Mouse (Mus musculus): Measurements from ENCODE around the gene Fam131a. TPM values are rescaled to one million over a fixed set of nuclear protein-coding genes. Genes with fewer than 3 reads are reported as not detected.
"Not testable (repeated sequence)": the region's sequence is repeated elsewhere in the genome, so short reads cannot be mapped to it uniquely, and the experiment has no call there.

Fam131a gene
- total RNA-seq (2021) = 10 to 100 TPM; 28.7 to 34.5 TPM
- long read RNA-seq, experiment 1, transcript Fam131a-201 (6 exons, 2,432 nt) = major isoform, 27 of 48 reads
- long read RNA-seq, experiment 1, partial matches to known transcripts = 0 of 48 reads
- long read RNA-seq, experiment 1, other reads (novel, unspliced or antisense) = 17 of 48 reads
- long read RNA-seq, experiment 2, transcript Fam131a-201 (6 exons, 2,432 nt) = major isoform, 29 of 51 reads
- long read RNA-seq, experiment 2, transcript Fam131a-205 (7 exons, 962 nt) = minor isoform, 5 of 51 reads
- long read RNA-seq, experiment 2, partial matches to known transcripts = 16 of 51 reads
- long read RNA-seq, experiment 2, other reads (novel, unspliced or antisense) = 1 of 51 reads

DNA sequence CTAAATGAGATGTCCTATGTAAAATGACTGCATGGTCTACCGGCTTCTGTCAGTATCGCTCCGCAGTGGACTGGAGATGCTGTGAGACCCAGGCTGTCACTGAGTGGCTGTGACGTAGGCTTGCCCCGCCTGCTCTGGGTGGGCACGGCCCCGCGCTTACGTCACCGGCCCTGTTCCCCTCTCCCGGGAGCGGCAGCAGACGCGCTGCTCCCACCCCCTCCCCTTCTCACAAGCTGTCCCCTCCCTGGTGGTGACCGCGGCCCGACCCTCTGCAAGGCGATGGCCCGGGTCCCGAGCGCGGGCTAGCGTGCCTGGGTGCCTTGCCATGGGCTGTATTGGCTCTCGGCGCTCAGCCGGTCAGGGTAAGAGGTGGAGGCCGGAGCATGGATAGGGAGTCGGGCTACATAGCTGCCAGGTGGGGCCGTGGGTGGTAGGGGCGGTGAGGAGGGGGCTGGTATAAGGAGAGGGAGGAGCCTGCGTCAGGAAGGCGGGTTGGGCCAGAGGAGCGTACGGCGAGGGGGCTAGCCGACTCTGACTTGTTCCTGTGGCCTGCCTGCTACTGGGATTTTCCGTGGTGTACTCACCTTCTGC is at the start of gene Fam131a:
Gene Fam131a, plus strand, starts transcription at position 131 of the 591 bp plus-strand sequence.
- DNase-seq = peak; percentile 90
- intact Hi-C loops (cut with DNase I; ENCODE audit: low total_unique reads) = no loop called here

- no peak for DNase-seq
- intact Hi-C loops (cut with DNase I; ENCODE audit: low total_unique reads) = loop anchor here (5.0 kb wide), 1 partner anchor 137 kb away; no protein-coding TSS in a partner anchor
Observed at GRCm38 (mm10) chr16:20643911-20644310, 49.1 kb upstream of the Fam131a start.

- DNase-seq = peak; percentile 97
- intact Hi-C loops (cut with DNase I; ENCODE audit: low total_unique reads) = no loop called here
Observed at GRCm38 (mm10) chr16:20651076-20651946, 41.7 kb upstream of the Fam131a start, which contains the start of gene Psmd2. Gene Psmd2, plus strand, starts transcription at chr16:20651652.

DNA sequence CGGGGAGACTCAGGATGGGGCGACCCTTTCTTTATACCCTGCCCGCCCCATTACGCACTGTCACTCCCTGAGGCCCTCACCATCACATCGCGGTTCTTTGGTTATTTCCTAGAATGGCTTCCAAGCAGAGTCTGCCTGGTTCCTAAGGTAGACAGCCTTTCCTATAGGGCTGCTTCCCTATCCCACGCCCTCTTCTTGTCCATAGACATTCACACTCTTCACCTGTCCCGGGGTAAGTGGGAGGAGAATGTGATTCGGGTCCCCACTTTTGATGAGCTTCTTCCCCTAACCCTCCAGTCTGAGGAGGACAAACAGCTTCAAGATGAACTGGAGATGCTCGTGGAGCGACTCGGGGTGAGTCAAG is 41.1 kb upstream of the Fam131a start:
- DNase-seq = no peak
- intact Hi-C loops (cut with DNase I; ENCODE audit: low total_unique reads) = no loop called here

DNA sequence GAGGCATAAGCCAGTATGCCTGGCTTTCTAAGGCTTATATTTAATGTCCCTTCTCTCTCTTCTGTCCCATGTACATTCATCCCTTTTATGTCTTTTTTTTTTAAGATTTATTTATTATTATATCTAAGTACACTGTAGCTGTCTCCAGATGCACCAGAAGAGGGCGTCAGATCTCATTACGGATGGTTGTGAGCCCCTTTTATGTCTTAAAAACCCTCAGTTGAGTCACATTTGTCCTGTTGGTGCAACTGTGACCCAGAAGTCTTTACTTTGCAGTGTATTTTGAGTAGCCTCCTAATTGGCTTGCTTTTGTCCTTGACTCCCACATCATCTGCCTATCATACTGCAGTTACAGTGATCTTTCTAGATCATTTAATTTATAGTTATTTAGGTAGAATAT is 39.7 kb upstream of the Fam131a start:
- intact Hi-C loops (cut with DNase I; ENCODE audit: low total_unique reads) = no loop called here
- DNase-seq = no peak

GRCm38 (mm10) chr16:20657661-20658060 is 35.4 kb upstream of the Fam131a start:
- intact Hi-C loops (cut with DNase I; ENCODE audit: low total_unique reads) = no loop called here
- no peak for DNase-seq

DNA sequence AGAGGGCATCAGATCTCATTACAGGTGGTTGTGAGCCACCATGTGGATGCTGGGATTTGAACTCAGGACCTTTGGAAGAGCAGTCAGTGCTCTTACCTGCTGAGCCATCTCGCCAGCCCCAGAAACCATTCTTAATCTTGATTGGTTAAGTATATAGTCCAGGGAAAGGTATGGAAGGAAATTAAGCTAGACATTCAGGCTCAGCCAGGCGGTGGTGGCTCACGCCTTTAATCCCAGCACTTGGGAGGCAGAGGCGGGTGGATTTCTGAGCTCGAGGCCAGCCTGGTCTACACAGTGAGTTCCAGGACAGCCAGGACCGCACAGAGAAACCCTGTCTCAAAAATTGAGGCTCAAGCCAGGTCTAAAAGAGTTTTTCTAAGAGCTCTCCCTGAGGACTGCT is 25.0 kb upstream of the Fam131a start, which contains the start of gene Eif4g1:
Gene Eif4g1, plus strand, starts transcription at position 301 of the 400 bp plus-strand sequence.
- intact Hi-C loops (cut with DNase I; ENCODE audit: low total_unique reads); DNase-seq: not testable (repeated sequence)

DNA sequence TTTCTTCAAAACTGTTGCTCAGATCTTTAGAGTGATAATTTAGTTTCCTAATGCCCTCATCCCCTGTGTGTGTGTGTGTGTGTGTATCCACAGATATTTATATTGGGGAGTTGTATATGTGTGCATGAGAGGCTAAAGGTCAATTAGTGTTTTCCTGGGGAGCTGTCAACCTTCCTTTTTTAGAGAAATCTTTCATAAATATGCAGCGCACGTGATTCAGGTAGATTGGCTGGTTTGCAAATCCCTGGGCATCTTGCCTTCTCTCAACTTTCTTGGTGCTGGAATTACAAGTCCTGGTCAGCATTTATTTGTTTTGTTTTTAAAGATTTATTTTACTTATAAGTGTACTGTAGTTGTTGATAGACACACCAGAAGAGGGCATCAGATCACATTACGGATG is 22.8 kb upstream of the Fam131a start:
- DNase-seq = no peak
- intact Hi-C loops (cut with DNase I; ENCODE audit: low total_unique reads) = no loop called here

DNA sequence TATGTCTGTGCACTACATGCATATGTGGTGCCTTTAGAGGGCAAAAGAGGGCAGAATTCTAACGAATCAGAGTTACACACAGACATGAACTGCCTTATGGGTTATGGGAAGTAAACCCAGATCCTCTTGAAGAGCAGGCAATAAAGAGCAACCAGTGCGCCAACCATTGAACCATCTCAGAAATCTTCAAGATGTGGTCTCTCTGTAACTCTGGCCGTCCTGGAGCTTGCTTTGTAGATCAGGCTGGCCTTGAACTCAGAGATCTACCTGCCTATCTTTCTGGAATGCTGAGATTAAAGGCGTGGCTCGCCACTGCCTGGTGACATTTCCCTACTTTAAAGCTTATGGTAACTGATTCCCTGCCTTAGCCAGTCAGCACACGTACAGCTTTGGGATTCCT is 21.2 kb upstream of the Fam131a start:
- intact Hi-C loops (cut with DNase I; ENCODE audit: low total_unique reads) = no loop called here
- DNase-seq = no peak

DNA sequence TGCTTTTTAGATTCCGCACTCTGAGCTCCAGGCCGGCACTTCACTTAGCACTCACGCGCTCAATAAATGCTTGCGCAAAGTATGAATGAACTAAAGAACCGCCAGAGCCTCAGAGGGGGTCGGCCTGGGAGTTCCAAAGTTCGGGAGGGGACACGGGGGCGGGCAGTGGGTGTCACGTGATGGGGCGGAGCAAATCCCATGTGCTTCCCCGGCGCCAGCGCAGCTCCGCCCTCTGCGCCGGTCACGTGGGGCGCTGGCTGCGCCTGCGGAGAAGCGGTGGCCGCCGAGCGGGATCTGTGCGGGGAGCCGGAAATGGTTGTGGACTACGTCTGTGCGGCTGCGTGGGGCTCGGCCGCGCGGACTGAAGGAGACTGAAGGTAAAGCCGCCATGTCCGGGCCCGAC is 20.5 kb upstream of the Fam131a start:
- intact Hi-C loops (cut with DNase I; ENCODE audit: low total_unique reads) = no loop called here
- peak; percentile 97 for DNase-seq

GRCm38 (mm10) chr16:20672965-20673705 is 19.9 kb upstream of the Fam131a start:
- intact Hi-C loops (cut with DNase I; ENCODE audit: low total_unique reads) = no loop called here
- DNase-seq = peak; percentile 74

- peak; percentile 23 for DNase-seq
- intact Hi-C loops (cut with DNase I; ENCODE audit: low total_unique reads) = no loop called here
Observed at GRCm38 (mm10) chr16:20673706-20674303, 19.2 kb upstream of the Fam131a start.

GRCm38 (mm10) chr16:20675213-20675612 is 17.8 kb upstream of the Fam131a start:
- intact Hi-C loops (cut with DNase I; ENCODE audit: low total_unique reads) = no loop called here

DNA sequence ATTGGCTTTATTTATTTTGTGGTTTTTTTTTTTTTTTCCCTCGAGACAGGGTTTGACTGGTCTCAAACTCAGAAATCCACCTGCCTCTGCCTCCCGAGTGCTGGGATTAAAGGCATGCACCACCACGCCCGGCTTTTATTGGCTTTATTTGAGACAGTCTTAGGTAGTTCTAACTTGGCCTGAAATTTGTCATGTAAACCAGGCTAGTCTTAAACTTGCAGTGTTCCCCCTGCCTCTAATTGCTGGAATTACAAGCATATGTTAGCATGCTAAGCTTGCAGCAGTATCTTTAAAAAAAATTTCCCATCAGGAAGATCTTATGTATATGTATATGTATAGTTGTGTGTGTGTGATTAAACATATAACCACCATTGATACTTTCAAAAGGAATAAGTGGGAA is 16.3 kb upstream of the Fam131a start:
- intact Hi-C loops (cut with DNase I; ENCODE audit: low total_unique reads) = no loop called here

More at GRCm38 (mm10) chr16:20675213-20675612, 17.8 kb upstream of the Fam131a start:
- DNase-seq = no peak

GRCm38 (mm10) chr16:20677380-20677779 is 15.7 kb upstream of the Fam131a start:
- intact Hi-C loops (cut with DNase I; ENCODE audit: low total_unique reads) = no loop called here
- no peak for DNase-seq

More for the DNA sequence above, 16.3 kb upstream of the Fam131a start:
- DNase-seq = no peak

GRCm38 (mm10) chr16:20677974-20678675 is 14.9 kb upstream of the Fam131a start:
- peak; percentile 90 for DNase-seq
- intact Hi-C loops (cut with DNase I; ENCODE audit: low total_unique reads) = no loop called here

- intact Hi-C loops (cut with DNase I; ENCODE audit: low total_unique reads) = no loop called here
- no peak for DNase-seq
Observed at GRCm38 (mm10) chr16:20690774-20691173, 2.3 kb upstream of the Fam131a start.

DNA sequence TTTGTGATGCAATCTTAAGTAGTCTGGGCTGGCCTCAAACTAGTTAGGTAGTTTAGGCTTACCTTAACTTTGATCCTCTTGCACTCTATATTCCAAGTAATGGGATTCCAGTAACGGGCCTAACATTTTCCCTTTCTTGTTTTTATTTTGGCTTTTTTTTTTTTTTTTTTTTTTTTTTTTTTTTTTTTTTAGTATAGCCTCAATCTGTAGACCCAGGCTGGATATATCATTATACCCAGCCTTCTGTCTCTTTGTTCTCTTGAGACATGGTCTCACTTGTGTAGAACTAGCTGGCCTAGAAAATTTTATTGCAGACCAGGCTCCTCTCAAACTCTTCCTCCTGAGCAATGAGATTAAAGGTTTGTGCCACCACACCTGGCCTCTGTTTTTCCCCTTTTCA is 1.4 kb upstream of the Fam131a start:
- DNase-seq = no peak
- intact Hi-C loops (cut with DNase I; ENCODE audit: low total_unique reads) = no loop called here
